Comparison of ENCODE assay signal across 8 mouse cellular contexts in the genomic region with DNA sequence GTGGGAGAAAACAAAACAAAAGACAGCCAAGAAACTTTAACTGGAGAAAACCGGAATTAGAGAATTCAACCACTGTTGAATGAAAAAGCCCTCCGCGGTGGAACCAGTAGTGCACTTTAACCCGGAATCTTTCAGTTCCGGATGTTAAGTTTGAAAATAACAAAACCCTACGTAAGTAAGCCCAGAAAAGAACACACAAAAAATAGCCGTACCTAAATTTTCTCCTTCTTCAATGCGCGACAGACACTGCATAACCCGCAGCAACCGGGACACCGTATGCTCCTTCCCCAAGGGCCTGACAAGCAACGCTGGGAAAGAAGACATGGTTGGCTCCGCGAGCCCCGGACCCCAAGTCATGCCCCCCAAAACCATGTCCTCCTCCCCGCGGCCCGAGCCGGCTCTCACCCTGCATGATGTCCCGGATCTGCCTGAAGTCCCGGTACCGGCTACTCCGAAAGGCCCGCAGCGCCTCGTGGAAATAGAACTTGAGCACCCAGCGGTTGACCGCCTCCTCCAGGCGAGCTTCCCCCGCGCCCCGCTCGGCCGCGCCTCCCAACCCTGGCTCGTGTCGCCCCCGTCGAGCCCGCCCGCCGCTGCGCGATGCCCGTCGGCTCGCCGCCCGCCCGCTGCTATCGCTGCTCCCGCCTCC. TPM values are rescaled to one million over a fixed set of nuclear protein-coding genes. Genes with fewer than 3 reads are reported as not detected.
DNase-seq lines count a peak whose midpoint lies in the region; ATAC-seq lines count a peak whose summit lies in the region.

No protein-coding gene starts in this region.

- no peaks in the 10 kb centered on the region for H3K27me3 ChIP-seq in forebrain, embryonic 11.5 days (ENCODE audit: control insufficient read depth, insufficient read depth, low read length)
- no peaks in the 10 kb centered on the region for H3K27me3 ChIP-seq in liver, embryonic 11.5 days (replicated peaks; ENCODE audit: control insufficient read depth, insufficient read depth, low read length)
- H3K27me3 ChIP-seq in stomach, embryonic 14.5 days (ENCODE audit: control insufficient read depth, insufficient read depth, low read length): no peaks in the 10 kb centered on the region

- under 1% methylated on average over 52 of the region's 53 CpGs for WGBS in forebrain, embryonic 11.5 days
- under 1% methylated on average over 49 of the region's 53 CpGs for WGBS in liver, embryonic 11.5 days
- 1% methylated on average over 42 of the region's 53 CpGs for WGBS in stomach, embryonic 14.5 days

- H3K27ac ChIP-seq in forebrain, embryonic 11.5 days (ENCODE audit: low read depth, low read length): peak overlapping the region; percentile 78
- H3K27ac ChIP-seq in liver, embryonic 11.5 days (ENCODE audit: low read depth, low read length): peak overlapping the region; percentile 93
- peak overlapping the region; percentile 89 for H3K27ac ChIP-seq in stomach, embryonic 14.5 days (ENCODE audit: low read length)

- peak overlapping the region; percentile 90 for H3K4me3 ChIP-seq in forebrain, embryonic 11.5 days (ENCODE audit: low read depth, low read length)
- H3K4me3 ChIP-seq in liver, embryonic 11.5 days (ENCODE audit: low read depth, low read length): peak overlapping the region; percentile 84
- peak overlapping the region; percentile 85 for H3K4me3 ChIP-seq in stomach, embryonic 14.5 days (ENCODE audit: low read depth, low read length)

- peak; percentile 85 for ATAC-seq in forebrain, embryonic 11.5 days (replicated peaks; ENCODE audit: low FRiP score)
- peak; percentile 25; the same call in 1 of the 2 replicates for ATAC-seq in liver, embryonic 11.5 days (replicated peaks; ENCODE audit: low FRiP score)
- peak; percentile 72 for ATAC-seq in stomach, embryonic 14.5 days (ENCODE audit: insufficient number of reproducible peaks, insufficient read depth, low FRiP score, low read depth)

- DNase-seq in layer of hippocampus, postnatal 14 days (ENCODE audit: low spot score in 2 of 2): peak; percentile 43 to 52
- no peak for DNase-seq in layer of hippocampus, adult 11-12 months (ENCODE audit: low spot score)
- DNase-seq in NIH3T3 (ENCODE audit: low read depth): peak; percentile 46
- DNase-seq in forebrain, embryonic 11.5 days (ENCODE audit: low spot score): no peak
- DNase-seq in liver, embryonic 11.5 days (ENCODE audit: low spot score): no peak
- DNase-seq in cerebellum, postnatal 36 days: no peak
- no peak for DNase-seq in cerebellum, postnatal 10 days

- 0 out of 2 replicates have a peak, but pooled peaks cover 2% of the 10 kb centered on the region for H3K4me1 ChIP-seq in forebrain, embryonic 11.5 days (replicated peaks; ENCODE audit: control insufficient read depth, insufficient read depth, low read length)
- H3K4me1 ChIP-seq in liver, embryonic 11.5 days (replicated peaks; ENCODE audit: control insufficient read depth, insufficient read depth, low read length): peaks cover 5% of the 10 kb centered on the region
- 0 out of 2 replicates have a peak, but pooled peaks cover 2% of the 10 kb centered on the region for H3K4me1 ChIP-seq in stomach, embryonic 14.5 days (ENCODE audit: control insufficient read depth, insufficient read depth, low read length)

- H3K36me3 ChIP-seq in forebrain, embryonic 11.5 days (ENCODE audit: control insufficient read depth, insufficient read depth, low read length): no peaks in the 10 kb centered on the region
- H3K36me3 ChIP-seq in liver, embryonic 11.5 days (ENCODE audit: control insufficient read depth, insufficient read depth, low read length): peaks cover 11% of the 10 kb centered on the region; the same call in 1 of the 2 replicates
- peaks cover 23% of the 10 kb centered on the region for H3K36me3 ChIP-seq in stomach, embryonic 14.5 days (ENCODE audit: control insufficient read depth, insufficient read depth, low read length)

- H3K9me3 ChIP-seq in forebrain, embryonic 11.5 days (ENCODE audit: control insufficient read depth, low read length): no peaks in the 10 kb centered on the region
- H3K9me3 ChIP-seq in liver, embryonic 11.5 days (ENCODE audit: control insufficient read depth, low read length): no peaks in the 10 kb centered on the region
- no peaks in the 10 kb centered on the region for H3K9me3 ChIP-seq in stomach, embryonic 14.5 days (ENCODE audit: control insufficient read depth, low read depth, low read length)

- peak overlapping the region; percentile 74 for H3K4me2 ChIP-seq in forebrain, embryonic 11.5 days (ENCODE audit: low read depth, low read length, severe bottlenecking)
- peak overlapping the region; percentile 81 for H3K4me2 ChIP-seq in liver, embryonic 11.5 days
- peak overlapping the region; percentile 52 for H3K4me2 ChIP-seq in stomach, embryonic 14.5 days (replicated peaks; ENCODE audit: low read depth, low read length)

- H3K9ac ChIP-seq in forebrain, embryonic 11.5 days (ENCODE audit: low read length): peak overlapping the region; percentile 85
- H3K9ac ChIP-seq in liver, embryonic 11.5 days (ENCODE audit: low read depth, low read length): peak overlapping the region; percentile 91
- H3K9ac ChIP-seq in stomach, embryonic 14.5 days (replicated peaks; ENCODE audit: low read depth, low read length): peak overlapping the region; percentile 79

RNA-seq across cellular contexts. Expression of gene Terf2, which starts 0.5 kb away (rescaled TPM):
- total RNA-seq in layer of hippocampus, postnatal 14 days (2021): 10 to 100 TPM; 33.9 to 37.1 TPM
- polyA plus RNA-seq in forebrain, embryonic 11.5 days (2014; fragmentation: Nextera tagmentation; extraction: Ambion mirVana): 15.9 and 18.3 TPM in 2 replicates
- polyA plus RNA-seq in liver, embryonic 11.5 days (2014; fragmentation: Nextera tagmentation; extraction: Ambion mirVana): 8.7 and 11.3 TPM in 2 replicates
- polyA plus RNA-seq in stomach, embryonic 14.5 days (2014; fragmentation: Nextera tagmentation; extraction: Ambion mirVana): 15.8 and 17.6 TPM in 2 replicates

RNA-seq across cellular contexts. Expression of gene Tmed6, which starts 30.4 kb away (rescaled TPM):
- not detected for total RNA-seq in layer of hippocampus, postnatal 14 days (2021)
- not detected in 2 replicates for polyA plus RNA-seq in forebrain, embryonic 11.5 days (2014; fragmentation: Nextera tagmentation; extraction: Ambion mirVana)
- 4.8 and 5.9 TPM in 2 replicates for polyA plus RNA-seq in liver, embryonic 11.5 days (2014; fragmentation: Nextera tagmentation; extraction: Ambion mirVana)
- polyA plus RNA-seq in stomach, embryonic 14.5 days (2014; fragmentation: Nextera tagmentation; extraction: Ambion mirVana): 12.6 and 22.5 TPM in 2 replicates

RNA-seq across cellular contexts. Expression of gene Nip7, which starts 39.2 kb away (rescaled TPM):
- total RNA-seq in layer of hippocampus, postnatal 14 days (2021): 10 to 100 TPM; 46.1 to 49.3 TPM
- polyA plus RNA-seq in forebrain, embryonic 11.5 days (2014; fragmentation: Nextera tagmentation; extraction: Ambion mirVana): 99.7 and 101 TPM in 2 replicates
- 131 and 132 TPM in 2 replicates for polyA plus RNA-seq in liver, embryonic 11.5 days (2014; fragmentation: Nextera tagmentation; extraction: Ambion mirVana)
- polyA plus RNA-seq in stomach, embryonic 14.5 days (2014; fragmentation: Nextera tagmentation; extraction: Ambion mirVana): 83.9 and 93.6 TPM in 2 replicates

RNA-seq across cellular contexts. Expression of gene Cog8, which starts 39.4 kb away (rescaled TPM):
- total RNA-seq in layer of hippocampus, postnatal 14 days (2021): 10 to 100 TPM; 27.6 to 29.0 TPM
- 43.3 and 43.8 TPM in 2 replicates for polyA plus RNA-seq in forebrain, embryonic 11.5 days (2014; fragmentation: Nextera tagmentation; extraction: Ambion mirVana)
- polyA plus RNA-seq in liver, embryonic 11.5 days (2014; fragmentation: Nextera tagmentation; extraction: Ambion mirVana): 40.4 and 40.6 TPM in 2 replicates
- polyA plus RNA-seq in stomach, embryonic 14.5 days (2014; fragmentation: Nextera tagmentation; extraction: Ambion mirVana): 31.9 and 36.5 TPM in 2 replicates

RNA-seq across cellular contexts. Expression of gene Pdf, which starts 47.4 kb away (rescaled TPM):
- 10 to 100 TPM; 24.6 to 24.9 TPM for total RNA-seq in layer of hippocampus, postnatal 14 days (2021)
- 47.1 and 48.3 TPM in 2 replicates for polyA plus RNA-seq in forebrain, embryonic 11.5 days (2014; fragmentation: Nextera tagmentation; extraction: Ambion mirVana)
- polyA plus RNA-seq in liver, embryonic 11.5 days (2014; fragmentation: Nextera tagmentation; extraction: Ambion mirVana): 44.9 and 45.5 TPM in 2 replicates
- 38.8 and 40.4 TPM in 2 replicates for polyA plus RNA-seq in stomach, embryonic 14.5 days (2014; fragmentation: Nextera tagmentation; extraction: Ambion mirVana)

Comparison
In these comparisons a context has a peak if more than half of its experiments do, and no peak if none do; other contexts are left out.
1. DNase-seq: peak in layer of hippocampus, postnatal 14 days (2 of 2) and NIH3T3 (single experiment); none in layer of hippocampus, adult 11-12 months (single experiment), forebrain, embryonic 11.5 days (single experiment), liver, embryonic 11.5 days (single experiment), cerebellum, postnatal 36 days (0 of 2) and cerebellum, postnatal 10 days (0 of 2).
2. ATAC-seq: peak in every context shown above with its lines; median percentile 85 in forebrain, embryonic 11.5 days; 72 in stomach, embryonic 14.5 days; 25 in liver, embryonic 11.5 days.
3. Peak in every context shown above with its lines, with median percentiles within 50 percentile points of each other: H3K27ac ChIP-seq, H3K4me2 ChIP-seq, H3K4me3 ChIP-seq and H3K9ac ChIP-seq.